Mouse (Mus musculus) adrenal gland (tissue): ENCODE data around the gene Ssbp3.

Experiments
- intact Hi-C: fragments of 180-260 bp; cut with DNase I; formaldehyde crosslinking; loops from one replicate; pipeline ENCODE4 v1.15.1; 2025

Ssbp3 gene

GRCm38 (mm10) chr4:107083126-107083525 is 172.6 kb downstream of the Ssbp3 start:
- intact Hi-C loops: no loop called here

GRCm38 (mm10) chr4:107084343-107084742 is 173.8 kb downstream of the Ssbp3 start:
- intact Hi-C loops: no loop called here

- intact Hi-C loops: no loop called here
Measured at GRCm38 (mm10) chr4:107084858-107085257, 174.4 kb downstream of the Ssbp3 start.

- intact Hi-C loops: no loop called here
Measured at GRCm38 (mm10) chr4:107091696-107092095, 181.2 kb downstream of the Ssbp3 start.

- intact Hi-C loops: no loop called here
Measured at GRCm38 (mm10) chr4:107094484-107095187, 184.1 kb downstream of the Ssbp3 start.

- intact Hi-C loops: no loop called here
Measured at GRCm38 (mm10) chr4:107096043-107096442, 185.5 kb downstream of the Ssbp3 start.

- intact Hi-C loops: no loop called here
Measured at GRCm38 (mm10) chr4:107096841-107097373, 186.4 kb downstream of the Ssbp3 start, which contains the start of gene Cdcp2. Cdcp2 (plus strand) TSS chr4:107096891.

- intact Hi-C loops: no loop called here
Measured at GRCm38 (mm10) chr4:107097871-107098270, 187.4 kb downstream of the Ssbp3 start.

- intact Hi-C loops: no loop called here
Measured at GRCm38 (mm10) chr4:107098375-107098774, 187.9 kb downstream of the Ssbp3 start.

- intact Hi-C loops: no loop called here
Measured at GRCm38 (mm10) chr4:107098791-107099525, 188.5 kb downstream of the Ssbp3 start.
